Mouse (Mus musculus): ENCODE measurements around the gene Stk10. TPM values are rescaled to one million over a fixed set of nuclear protein-coding genes. Genes with fewer than 3 reads are reported as not detected.

The Stk10 gene
- polyA plus RNA-seq, 1 experiment = 9.4 TPM

- H3K27ac ChIP-seq (ENCODE audit: insufficient read depth, low read depth, low read length) = no peak overlapping the region
- no peak for DNase-seq
- TF ChIP-seq CTCF (conservative IDR thresholded peaks at IDR 0.05; ENCODE audit: insufficient read depth, insufficient read length, low read depth, low read length) = peak; percentile 33; the same call in 1 of the 2 replicates
- no peak for TF ChIP-seq POLR2A (IDR thresholded peaks at IDR 0.05; ENCODE audit: low read depth, low read length)
- 73% methylated on average over 3 of the region's 3 CpGs for WGBS
- H3K4me1 ChIP-seq (ENCODE audit: control insufficient read depth, insufficient read depth, low read length) = peaks cover 2% of the 10 kb centered on the region; the same call in 1 of the 2 replicates
- H3K27me3 ChIP-seq (replicated peaks; ENCODE audit: control insufficient read depth, insufficient read depth, low read length) = no peaks in the 10 kb centered on the region
- no peak overlapping the region for H3K4me3 ChIP-seq (ENCODE audit: insufficient read depth, low read depth, low read length)
- no peaks in the 10 kb centered on the region for H3K36me3 ChIP-seq (ENCODE audit: control insufficient read depth, insufficient read depth, low read length)
These were observed 100.4 kb downstream of the Stk10 start for GRCm38 (mm10) chr11:32633542-32633941.

- H3K4me3 ChIP-seq (ENCODE audit: insufficient read depth, low read depth, low read length) = no peak overlapping the region
- 69% methylated on average over 2 of the region's 2 CpGs for WGBS
- H3K27ac ChIP-seq (ENCODE audit: insufficient read depth, low read depth, low read length) = no peak overlapping the region
- TF ChIP-seq CTCF (conservative IDR thresholded peaks at IDR 0.05; ENCODE audit: insufficient read depth, insufficient read length, low read depth, low read length) (no peak), POLR2A (IDR thresholded peaks at IDR 0.05; ENCODE audit: low read depth, low read length) (no peak)
- no peaks in the 10 kb centered on the region for H3K27me3 ChIP-seq (replicated peaks; ENCODE audit: control insufficient read depth, insufficient read depth, low read length)
- no peaks in the 10 kb centered on the region for H3K36me3 ChIP-seq (ENCODE audit: control insufficient read depth, insufficient read depth, low read length)
- peaks cover 4% of the 10 kb centered on the region; the same call in 1 of the 2 replicates for H3K4me1 ChIP-seq (ENCODE audit: control insufficient read depth, insufficient read depth, low read length)
- DNase-seq = no peak
These were observed 101.0 kb downstream of the Stk10 start for GRCm38 (mm10) chr11:32634143-32634542.

- TF ChIP-seq CTCF (conservative IDR thresholded peaks at IDR 0.05; ENCODE audit: insufficient read depth, insufficient read length, low read depth, low read length) = no peak
- TF ChIP-seq POLR2A (IDR thresholded peaks at IDR 0.05; ENCODE audit: low read depth, low read length) = no peak
- 58% methylated on average over 2 of the region's 2 CpGs for WGBS
- Histone ChIP-seq H3K27me3 (replicated peaks; ENCODE audit: control insufficient read depth, insufficient read depth, low read length) (no peaks in the 10 kb centered on the region), H3K4me3 (ENCODE audit: insufficient read depth, low read depth, low read length) (no peak overlapping the region), H3K27ac (ENCODE audit: insufficient read depth, low read depth, low read length) (no peak overlapping the region), H3K36me3 (ENCODE audit: control insufficient read depth, insufficient read depth, low read length) (no peaks in the 10 kb centered on the region), H3K4me1 (ENCODE audit: control insufficient read depth, insufficient read depth, low read length) (peaks cover 4% of the 10 kb centered on the region; the same call in 1 of the 2 replicates)
- DNase-seq = no peak
These were observed 101.7 kb downstream of the Stk10 start for GRCm38 (mm10) chr11:32634842-32635241.

DNA sequence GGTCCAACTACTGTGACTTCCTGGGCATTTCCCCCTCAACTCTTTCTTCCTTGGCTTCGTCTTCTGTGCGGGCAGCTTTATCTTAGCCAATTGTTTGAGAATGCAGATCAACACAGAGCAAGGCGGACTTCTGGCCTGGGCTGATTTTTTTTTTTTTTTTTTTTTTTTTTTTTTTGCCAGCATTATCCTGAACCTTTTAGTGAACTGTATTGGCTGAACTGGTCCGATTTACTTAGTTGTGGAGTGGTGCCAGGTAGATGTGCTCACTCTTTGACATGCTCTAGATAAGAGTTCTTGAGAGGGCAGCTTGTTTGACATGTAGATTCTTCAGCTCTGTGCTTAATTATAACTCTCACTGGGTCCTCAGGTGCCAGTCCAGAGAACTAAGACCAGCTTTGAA lies 103.2 kb downstream of the Stk10 start:
- Histone ChIP-seq H3K4me3 (ENCODE audit: insufficient read depth, low read depth, low read length) (no peak overlapping the region), H3K4me1 (ENCODE audit: control insufficient read depth, insufficient read depth, low read length) (peaks cover 4% of the 10 kb centered on the region; the same call in 1 of the 2 replicates), H3K27me3 (replicated peaks; ENCODE audit: control insufficient read depth, insufficient read depth, low read length) (no peaks in the 10 kb centered on the region), H3K36me3 (ENCODE audit: control insufficient read depth, insufficient read depth, low read length) (no peaks in the 10 kb centered on the region), H3K27ac (ENCODE audit: insufficient read depth, low read depth, low read length) (no peak overlapping the region)
- WGBS = 66% methylated on average over 4 of the region's 4 CpGs
- DNase-seq = no peak
- no peak for TF ChIP-seq POLR2A (IDR thresholded peaks at IDR 0.05; ENCODE audit: low read depth, low read length)
- TF ChIP-seq CTCF (conservative IDR thresholded peaks at IDR 0.05; ENCODE audit: insufficient read depth, insufficient read length, low read depth, low read length) = no peak

DNA sequence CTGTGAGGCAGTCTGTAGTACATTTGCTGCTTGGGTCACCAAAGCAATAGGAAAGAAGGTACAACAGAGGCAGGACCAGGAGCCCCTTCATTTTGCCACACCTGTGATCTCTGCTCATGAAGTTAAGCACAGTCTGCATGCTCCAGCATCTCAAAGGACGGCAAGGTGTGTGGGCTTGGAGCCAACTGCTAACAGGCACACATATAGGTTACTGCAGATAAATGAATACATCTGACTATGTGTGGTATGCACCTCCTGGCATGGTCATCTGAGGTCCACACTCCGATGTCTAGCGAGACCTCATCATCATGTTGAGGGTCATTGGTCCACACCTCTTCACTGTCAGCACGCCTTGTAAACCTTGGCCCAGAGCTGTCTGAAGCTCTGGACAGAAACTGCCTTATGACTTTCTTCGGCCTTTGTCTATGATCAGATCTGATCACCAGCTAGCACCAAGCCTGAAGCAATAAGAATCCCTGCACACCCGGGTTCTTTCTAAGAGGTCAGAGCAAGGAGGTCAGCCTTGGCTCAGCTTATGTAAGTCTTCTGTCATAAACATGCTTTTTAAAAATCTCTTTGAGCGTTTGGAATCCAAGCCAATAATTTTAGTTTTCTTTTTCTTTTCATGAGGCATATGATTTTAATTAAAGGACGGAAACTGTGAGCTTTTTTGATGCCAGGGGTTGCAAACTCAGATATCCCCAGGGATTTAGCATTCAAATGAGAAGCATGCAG lies 105.6 kb downstream of the Stk10 start:
- Histone ChIP-seq H3K27ac (ENCODE audit: insufficient read depth, low read depth, low read length) (peak overlapping the region; percentile 70), H3K27me3 (replicated peaks; ENCODE audit: control insufficient read depth, insufficient read depth, low read length) (no peaks in the 10 kb centered on the region)

GRCm38 (mm10) chr11:32640617-32641016 lies 107.5 kb downstream of the Stk10 start:
- Histone ChIP-seq H3K4me3 (ENCODE audit: insufficient read depth, low read depth, low read length) (no peak overlapping the region), H3K27ac (ENCODE audit: insufficient read depth, low read depth, low read length) (no peak overlapping the region), H3K36me3 (ENCODE audit: control insufficient read depth, insufficient read depth, low read length) (no peaks in the 10 kb centered on the region), H3K4me1 (ENCODE audit: control insufficient read depth, insufficient read depth, low read length) (peaks cover 4% of the 10 kb centered on the region; the same call in 1 of the 2 replicates), H3K27me3 (replicated peaks; ENCODE audit: control insufficient read depth, insufficient read depth, low read length) (no peaks in the 10 kb centered on the region)
- DNase-seq = peak; percentile 28
- TF ChIP-seq CTCF (conservative IDR thresholded peaks at IDR 0.05; ENCODE audit: insufficient read depth, insufficient read length, low read depth, low read length) = no peak
- TF ChIP-seq POLR2A (IDR thresholded peaks at IDR 0.05; ENCODE audit: low read depth, low read length) = no peak
- 86% methylated on average over 4 of the region's 4 CpGs for WGBS

More for the DNA sequence above, 105.6 kb downstream of the Stk10 start:
- WGBS = 64% methylated on average over 8 of the region's 8 CpGs
- Histone ChIP-seq H3K4me1 (ENCODE audit: control insufficient read depth, insufficient read depth, low read length) (peaks cover 4% of the 10 kb centered on the region; the same call in 1 of the 2 replicates), H3K36me3 (ENCODE audit: control insufficient read depth, insufficient read depth, low read length) (no peaks in the 10 kb centered on the region), H3K4me3 (ENCODE audit: insufficient read depth, low read depth, low read length) (no peak overlapping the region)
- DNase-seq = no peak
- TF ChIP-seq POLR2A (IDR thresholded peaks at IDR 0.05; ENCODE audit: low read depth, low read length) (no peak), CTCF (conservative IDR thresholded peaks at IDR 0.05; ENCODE audit: insufficient read depth, insufficient read length, low read depth, low read length) (no peak)

DNA sequence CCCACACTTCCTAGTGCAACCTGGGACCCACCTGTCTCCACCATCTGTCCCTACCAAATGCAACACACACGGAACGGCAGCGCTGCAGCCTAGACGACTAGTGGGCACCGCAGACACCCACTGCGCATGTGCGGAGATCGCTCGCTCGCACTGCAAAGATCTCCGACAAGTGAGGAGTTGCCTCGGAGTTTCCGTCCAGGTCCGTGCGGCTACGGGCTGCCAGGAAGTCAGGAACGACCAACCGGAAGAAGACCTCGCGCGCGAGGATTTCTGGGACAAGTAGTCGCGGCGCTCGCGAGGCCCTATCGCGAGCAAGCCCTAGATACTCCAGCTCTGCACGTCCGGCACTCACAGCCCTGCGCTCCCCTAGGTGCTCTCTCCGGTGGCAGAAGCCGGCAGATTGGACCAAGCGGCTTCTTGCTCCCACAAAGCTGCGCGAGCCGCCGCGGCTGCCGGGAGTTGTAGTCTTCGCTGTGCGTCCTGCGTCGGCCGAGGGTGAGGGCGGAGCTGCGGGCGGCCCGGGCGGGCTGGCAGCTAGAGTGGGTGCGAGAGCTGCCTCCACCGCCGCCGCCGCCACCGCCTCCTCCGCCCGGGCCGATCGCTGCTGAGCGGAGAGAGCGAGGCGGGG lies 109.3 kb downstream of the Stk10 start, which contains the start of gene Fbxw11:
Gene Fbxw11 (plus strand): TSS at position 476 of the 628 bp plus-strand sequence.
- Histone ChIP-seq H3K36me3 (ENCODE audit: control insufficient read depth, insufficient read depth, low read length) (no peaks in the 10 kb centered on the region), H3K4me3 (ENCODE audit: insufficient read depth, low read depth, low read length) (peak within 1 kb of the TSS; percentile 79), H3K27ac (ENCODE audit: insufficient read depth, low read depth, low read length) (peak within 1 kb of the TSS; percentile 94), H3K27me3 (replicated peaks; ENCODE audit: control insufficient read depth, insufficient read depth, low read length) (no peaks in the 10 kb centered on the region), H3K4me1 (ENCODE audit: control insufficient read depth, insufficient read depth, low read length) (peaks cover 11% of the 10 kb centered on the region; the same call in 1 of the 2 replicates)
- TF ChIP-seq POLR2A (IDR thresholded peaks at IDR 0.05; ENCODE audit: low read depth, low read length) = peak; percentile 75
- TF ChIP-seq CTCF (conservative IDR thresholded peaks at IDR 0.05; ENCODE audit: insufficient read depth, insufficient read length, low read depth, low read length) = no peak
- under 1% methylated on average over 64 of the region's 64 CpGs for WGBS
- DNase-seq = peak; percentile 98
